Comparison of ENCODE assay signal across 9 mouse cellular contexts in genomic region chr17:85995727-85996126, GRCm38 (mm10).
DNase-seq lines count a peak whose midpoint lies in the region; ATAC-seq and TF ChIP-seq lines count a peak whose summit lies in the region.
"Had no signal": no experiment of that assay in that cellular context is flagged by ENCODE, and none has a peak within 500 bp of the region (broad histone marks: within the 10 kb centered on the region; RNA-seq: fewer than 3 reads in every experiment).

No protein-coding gene starts in this region.

- H3K4me2 ChIP-seq in hindbrain, embryonic 16.5 days (ENCODE audit: low read length) = no peak overlapping the region
- H3K4me2 ChIP-seq in hindbrain, embryonic 11.5 days (replicated peaks; ENCODE audit: low read depth, low read length) = no peak overlapping the region
- no peak overlapping the region for H3K4me2 ChIP-seq in lung, embryonic 15.5 days

- no peaks in the 10 kb centered on the region for H3K27me3 ChIP-seq in hindbrain, embryonic 16.5 days (replicated peaks; ENCODE audit: control insufficient read depth, insufficient read depth, low read length)
- no peaks in the 10 kb centered on the region for H3K27me3 ChIP-seq in hindbrain, embryonic 11.5 days (ENCODE audit: control insufficient read depth, insufficient read depth, low read length)
- H3K27me3 ChIP-seq in lung, embryonic 15.5 days = no peaks in the 10 kb centered on the region
- H3K27me3 ChIP-seq: CH12.LX had no signal

- H3K4me3 ChIP-seq in hindbrain, embryonic 16.5 days (ENCODE audit: low read length) = no peak overlapping the region
- no peak overlapping the region for H3K4me3 ChIP-seq in hindbrain, embryonic 11.5 days (ENCODE audit: low read depth, low read length)
- H3K4me3 ChIP-seq in gastrocnemius, adult 2 months = no peak overlapping the region
- no peak overlapping the region for H3K4me3 ChIP-seq in lung, embryonic 15.5 days

- peaks cover 12% of the 10 kb centered on the region for H3K36me3 ChIP-seq in hindbrain, embryonic 16.5 days (ENCODE audit: control insufficient read depth, insufficient read depth, low read length)
- H3K36me3 ChIP-seq in hindbrain, embryonic 11.5 days (ENCODE audit: control insufficient read depth, insufficient read depth, low read length) = no peaks in the 10 kb centered on the region
- peaks cover 8% of the 10 kb centered on the region; the same call in 1 of the 2 replicates for H3K36me3 ChIP-seq in lung, embryonic 15.5 days

- no peaks in the 10 kb centered on the region for H3K4me1 ChIP-seq in hindbrain, embryonic 16.5 days (ENCODE audit: control insufficient read depth, insufficient read depth, low read depth, low read length)
- no peaks in the 10 kb centered on the region for H3K4me1 ChIP-seq in hindbrain, embryonic 11.5 days (replicated peaks; ENCODE audit: control insufficient read depth, insufficient read depth, low read length)
- H3K4me1 ChIP-seq in lung, embryonic 15.5 days = peaks cover 12% of the 10 kb centered on the region

- no peak for DNase-seq in hindbrain, embryonic 11.5 days (ENCODE audit: low spot score)
- DNase-seq in brain, embryonic 18.5 days (ENCODE audit: low read depth, low spot score) = peak; percentile 52
- peak; percentile 83 for DNase-seq in gastrocnemius, adult 2 months
- peak; percentile 91 for DNase-seq in kidney, postnatal 14 days
- DNase-seq in urinary bladder, adult 2 months (ENCODE audit: low spot score) = peak; percentile 23
- DNase-seq in retina, postnatal 1 day = no peak

- no peak overlapping the region for H3K27ac ChIP-seq in hindbrain, embryonic 16.5 days (ENCODE audit: low read depth, low read length)
- no peak overlapping the region for H3K27ac ChIP-seq in hindbrain, embryonic 11.5 days (ENCODE audit: low read depth, low read length)
- peak overlapping the region; percentile 44 for H3K27ac ChIP-seq in gastrocnemius, adult 2 months
- no peak overlapping the region for H3K27ac ChIP-seq in lung, embryonic 15.5 days

- no peak overlapping the region for H3K9ac ChIP-seq in hindbrain, embryonic 16.5 days (ENCODE audit: low read depth, low read length)
- no peak overlapping the region for H3K9ac ChIP-seq in hindbrain, embryonic 11.5 days (ENCODE audit: low read depth, low read length)
- no peak overlapping the region for H3K9ac ChIP-seq in lung, embryonic 15.5 days

- H3K9me3 ChIP-seq in hindbrain, embryonic 16.5 days (ENCODE audit: control insufficient read depth, low read length) = peaks cover 7% of the 10 kb centered on the region; the same call in 1 of the 2 replicates
- no peaks in the 10 kb centered on the region for H3K9me3 ChIP-seq in hindbrain, embryonic 11.5 days (ENCODE audit: control insufficient read depth, low read length)
- H3K9me3 ChIP-seq in lung, embryonic 15.5 days = no peaks in the 10 kb centered on the region; the same call in 1 of the 2 replicates

- 69% methylated on average over 2 of the region's 2 CpGs for WGBS in hindbrain, embryonic 16.5 days
- 89% methylated on average over 2 of the region's 2 CpGs for WGBS in hindbrain, embryonic 11.5 days
- 60% methylated on average over 2 of the region's 2 CpGs for WGBS in lung, embryonic 15.5 days

- ATAC-seq in hindbrain, embryonic 16.5 days = peak; percentile 85
- ATAC-seq in hindbrain, embryonic 11.5 days (ENCODE audit: low FRiP score) = no peak
- ATAC-seq in lung, embryonic 15.5 days (ENCODE audit: borderline replicate concordance, extremely low read depth, low FRiP score, low TSS enrichment) = peak; percentile 84; the same call in 1 of the 2 replicates

- intact Hi-C loops in gastrocnemius, adult 2 months (cut with DNase I) = no loop called here

- no peak for TF ChIP-seq CTCF in gastrocnemius, adult 2 months (IDR thresholded peaks at IDR 0.05)

Comparison
In these comparisons a context has a peak if more than half of its experiments do, and no peak if none do; other contexts are left out.
1. DNase-seq: peak in brain, embryonic 18.5 days (single experiment), gastrocnemius, adult 2 months (single experiment), kidney, postnatal 14 days (single experiment) and urinary bladder, adult 2 months (single experiment); none in hindbrain, embryonic 11.5 days (single experiment) and retina, postnatal 1 day (single experiment).